14 mouse cellular contexts compared by ENCODE assay signal in genomic region chr11:102400513-102401084, GRCm38 (mm10). TPM values are rescaled to one million over a fixed set of nuclear protein-coding genes. Genes with fewer than 3 reads are reported as not detected.
DNase-seq lines count a peak whose midpoint lies in the region; ATAC-seq lines count a peak whose summit lies in the region.
"Had no signal": no experiment of that assay in that cellular context is flagged by ENCODE, and none has a peak within 500 bp of the region (broad histone marks: within the 10 kb centered on the region; RNA-seq: fewer than 3 reads in every experiment).

No protein-coding gene starts in this region.

- no peak overlapping the region for H3K27ac ChIP-seq in midbrain, embryonic 10.5 days (replicated peaks)
- no peak overlapping the region for H3K27ac ChIP-seq in midbrain, embryonic 14.5 days (replicated peaks; ENCODE audit: low read depth, low read length)
- H3K27ac ChIP-seq in intestine, embryonic 16.5 days (ENCODE audit: low read length), result no peak overlapping the region
- H3K27ac ChIP-seq: kidney, postnatal 0 days; limb, embryonic 15.5 days had no signal

- DNase-seq in cerebellum, postnatal 14 days, result peak; percentile 15 to 33
- DNase-seq in midbrain, embryonic 10.5 days (ENCODE audit: low spot score), result no peak
- no peak for DNase-seq in midbrain, embryonic 14.5 days
- peak; percentile 50 for DNase-seq in testis, postnatal 10 days (ENCODE audit: low spot score)
- DNase-seq in layer of hippocampus, postnatal 25 days (ENCODE audit: extremely low spot score in 1 of 2, low spot score in 1 of 2), result no peak
- DNase-seq: gastrocnemius, postnatal 25 days; heart, postnatal 36 days had no signal

- peak overlapping the region; percentile 9; the same call in 1 of the 2 replicates for H3K4me3 ChIP-seq in midbrain, embryonic 10.5 days
- H3K4me3 ChIP-seq in midbrain, embryonic 14.5 days (replicated peaks; ENCODE audit: low read depth, low read length), result no peak overlapping the region
- no peak overlapping the region for H3K4me3 ChIP-seq in intestine, embryonic 16.5 days (ENCODE audit: low read length)

- 24% methylated on average over 12 of the region's 12 CpGs for WGBS in midbrain, embryonic 10.5 days
- WGBS in midbrain, embryonic 14.5 days, result 31% methylated on average over 12 of the region's 12 CpGs
- 25% methylated on average over 12 of the region's 12 CpGs for WGBS in intestine, embryonic 16.5 days

- no peak overlapping the region for H3K4me2 ChIP-seq in midbrain, embryonic 14.5 days (ENCODE audit: low read length)
- no peak overlapping the region for H3K4me2 ChIP-seq in intestine, embryonic 16.5 days (ENCODE audit: low read depth, low read length)

- peaks cover 62% of the 10 kb centered on the region for H3K27me3 ChIP-seq in midbrain, embryonic 10.5 days (ENCODE audit: low read depth, poor library complexity, severe bottlenecking)
- H3K27me3 ChIP-seq in midbrain, embryonic 14.5 days (ENCODE audit: control insufficient read depth, insufficient read depth, low read length), result no peaks in the 10 kb centered on the region; the same call in 1 of the 2 replicates
- peaks cover 23% of the 10 kb centered on the region for H3K27me3 ChIP-seq in intestine, embryonic 16.5 days (replicated peaks; ENCODE audit: control insufficient read depth, insufficient read depth, low read length)

- H3K9me3 ChIP-seq in midbrain, embryonic 10.5 days (replicated peaks), result no peaks in the 10 kb centered on the region
- no peaks in the 10 kb centered on the region for H3K9me3 ChIP-seq in midbrain, embryonic 14.5 days (ENCODE audit: control insufficient read depth, low read length)
- no peaks in the 10 kb centered on the region for H3K9me3 ChIP-seq in intestine, embryonic 16.5 days (ENCODE audit: control insufficient read depth, low read length)
- H3K9me3 ChIP-seq: limb, embryonic 15.5 days had no signal

- no peak overlapping the region for H3K9ac ChIP-seq in midbrain, embryonic 14.5 days (replicated peaks; ENCODE audit: low read length)
- no peak overlapping the region for H3K9ac ChIP-seq in intestine, embryonic 16.5 days (ENCODE audit: low read depth, low read length)
- H3K9ac ChIP-seq: limb, embryonic 15.5 days had no signal

- ATAC-seq in cerebellum, adult (ENCODE audit: insufficient number of reproducible peaks, low FRiP score, low TSS enrichment), result no peak
- ATAC-seq in midbrain, embryonic 14.5 days (ENCODE audit: low FRiP score, low TSS enrichment), result no peak
- 0 out of 2 replicates have a peak, but pooled peaks have one; percentile 14 for ATAC-seq in intestine, embryonic 16.5 days
- ATAC-seq: lung, postnatal 0 days had no signal

- H3K4me1 ChIP-seq in midbrain, embryonic 10.5 days, result peaks cover 69% of the 10 kb centered on the region
- H3K4me1 ChIP-seq in midbrain, embryonic 14.5 days (ENCODE audit: control insufficient read depth, insufficient read depth, low read length), result peaks cover 39% of the 10 kb centered on the region
- H3K4me1 ChIP-seq in intestine, embryonic 16.5 days (ENCODE audit: control insufficient read depth, insufficient read depth, low read length), result peaks cover 36% of the 10 kb centered on the region

- peaks cover 65% of the 10 kb centered on the region for H3K36me3 ChIP-seq in midbrain, embryonic 10.5 days
- H3K36me3 ChIP-seq in midbrain, embryonic 14.5 days (ENCODE audit: control insufficient read depth, insufficient read depth, low read length), result peaks cover 60% of the 10 kb centered on the region
- peaks cover 9% of the 10 kb centered on the region; the same call in 1 of the 2 replicates for H3K36me3 ChIP-seq in intestine, embryonic 16.5 days (ENCODE audit: control insufficient read depth, insufficient read depth, low read length)

RNA-seq across cellular contexts. Expression of gene Slc25a39, which starts 7.1 kb away (rescaled TPM):
- polyA plus RNA-seq in midbrain, embryonic 10.5 days (2016; fragmentation: Nextera tagmentation; extraction: Ambion mirVana), result 234 and 249 TPM in 2 replicates
- 132 and 144 TPM in 2 replicates for polyA plus RNA-seq in midbrain, embryonic 14.5 days (2014; fragmentation: Nextera tagmentation; extraction: Ambion mirVana)
- 366 and 376 TPM in 2 replicates for polyA plus RNA-seq in intestine, embryonic 16.5 days (2015; fragmentation: Nextera tagmentation; extraction: Ambion mirVana)
- 10 to 100 TPM; 63.7 to 65.3 TPM for total RNA-seq in layer of hippocampus, postnatal 25 days (2021)

RNA-seq across cellular contexts. Expression of gene Rundc3a, which starts 7.4 kb away (rescaled TPM):
- 21.5 and 40.7 TPM in 2 replicates for polyA plus RNA-seq in midbrain, embryonic 10.5 days (2016; fragmentation: Nextera tagmentation; extraction: Ambion mirVana)
- 113 and 165 TPM in 2 replicates for polyA plus RNA-seq in midbrain, embryonic 14.5 days (2014; fragmentation: Nextera tagmentation; extraction: Ambion mirVana)
- polyA plus RNA-seq in intestine, embryonic 16.5 days (2015; fragmentation: Nextera tagmentation; extraction: Ambion mirVana), result 6.0 and 6.8 TPM in 2 replicates
- total RNA-seq in layer of hippocampus, postnatal 25 days (2021), result 100 to 1,000 TPM; 442 to 490 TPM
- total RNA-seq: megakaryocyte-erythroid progenitor cell, adult 5-6 weeks had no signal

RNA-seq across cellular contexts. Expression of gene Grn, which starts 29.5 kb away (rescaled TPM):
- 63.5 and 77.1 TPM in 2 replicates for polyA plus RNA-seq in midbrain, embryonic 10.5 days (2016; fragmentation: Nextera tagmentation; extraction: Ambion mirVana)
- polyA plus RNA-seq in midbrain, embryonic 14.5 days (2014; fragmentation: Nextera tagmentation; extraction: Ambion mirVana), result 33.1 and 45.5 TPM in 2 replicates
- polyA plus RNA-seq in intestine, embryonic 16.5 days (2015; fragmentation: Nextera tagmentation; extraction: Ambion mirVana), result 221 and 245 TPM in 2 replicates
- total RNA-seq in layer of hippocampus, postnatal 25 days (2021), result 10 to 100 TPM; 69.9 to 74.0 TPM

RNA-seq across cellular contexts. Expression of gene Slc4a1, which starts 34.6 kb away (rescaled TPM):
- polyA plus RNA-seq in midbrain, embryonic 10.5 days (2016; fragmentation: Nextera tagmentation; extraction: Ambion mirVana), result 33.8 and 33.9 TPM in 2 replicates
- 0.51 and 2.3 TPM in 2 replicates for polyA plus RNA-seq in midbrain, embryonic 14.5 days (2014; fragmentation: Nextera tagmentation; extraction: Ambion mirVana)
- 11.2 and 19.3 TPM in 2 replicates for polyA plus RNA-seq in intestine, embryonic 16.5 days (2015; fragmentation: Nextera tagmentation; extraction: Ambion mirVana)
- total RNA-seq in layer of hippocampus, postnatal 25 days (2021), result under 1 TPM; 0.31 to 0.81 TPM
- polyA plus RNA-seq: urinary bladder, adult 2 months had no signal

RNA-seq across cellular contexts. Expression of gene Fam171a2, which starts 46.9 kb away (rescaled TPM):
- 3.0 and 4.0 TPM in 2 replicates for polyA plus RNA-seq in midbrain, embryonic 10.5 days (2016; fragmentation: Nextera tagmentation; extraction: Ambion mirVana)
- polyA plus RNA-seq in midbrain, embryonic 14.5 days (2014; fragmentation: Nextera tagmentation; extraction: Ambion mirVana), result 28.6 and 50.4 TPM in 2 replicates
- 0.86 and 1.8 TPM in 2 replicates for polyA plus RNA-seq in intestine, embryonic 16.5 days (2015; fragmentation: Nextera tagmentation; extraction: Ambion mirVana)
- 100 to 1,000 TPM in 1 of 2 experiments, 10 to 100 TPM in 1; 85.4 to 109 TPM for total RNA-seq in layer of hippocampus, postnatal 25 days (2021)

Comparison
In these comparisons a context has a peak if more than half of its experiments do, and no peak if none do; other contexts are left out.
1. DNase-seq: peak in cerebellum, postnatal 14 days (2 of 2) and testis, postnatal 10 days (single experiment); none in midbrain, embryonic 10.5 days (single experiment), midbrain, embryonic 14.5 days (single experiment) and layer of hippocampus, postnatal 25 days (0 of 2).